Mouse (Mus musculus) kidney, postnatal 0 days (tissue): ENCODE measurements at regions not wholly inside any gene's neighbourhood (a gene's known extent, or its start where the extent isn't known, plus 50 kb on each side); places are given as distances from the start of the nearest gene placed in this dataset.

Experiments
- ATAC-seq: fragments of 200-750 bp; cut with Nextera tagmentation; replicated peaks from 2 replicates; pipeline ENCODE4 v1.8.0; 2017; ENCODE audit warnings: low read depth, moderate number of reproducible peaks, moderate TSS enrichment, moderate library complexity; ENCODE audit not compliant: low FRiP score
- DNase-seq: peaks from one replicate; pipeline ENCODE4 v3.0.0-alpha.2; 2016; ENCODE audit warnings: low spot score
- H3K27ac ChIP-seq: fragments of 300-500 bp; sonication (generic); 2 replicates; pipeline ENCODE4 v1.5.1; 2014; ENCODE audit warnings: mild to moderate bottlenecking
- H3K27me3 ChIP-seq: fragments of 300-500 bp; sonication (generic); 2 replicates; pipeline ENCODE4 v1.6.1; 2014; ENCODE audit warnings: low read length, mixed read lengths; ENCODE audit not compliant: insufficient read depth
- H3K36me3 ChIP-seq: fragments of 300-500 bp; sonication (generic); 2 replicates; pipeline ENCODE4 v1.6.1; 2014; ENCODE audit warnings: low read length, mixed read lengths; ENCODE audit not compliant: insufficient read depth
- H3K4me1 ChIP-seq: fragments of 300-500 bp; sonication (generic); replicated peaks from 2 replicates; pipeline ENCODE4 v1.6.1; 2014; ENCODE audit warnings: antibody characterized with exemption, low read length, mixed read lengths; ENCODE audit not compliant: insufficient read depth
- H3K4me2 ChIP-seq: fragments of 300-500 bp; sonication (generic); 2 replicates; pipeline ENCODE4 v1.6.1; 2014; ENCODE audit warnings: mild to moderate bottlenecking, low read length, moderate library complexity, mixed read lengths
- H3K4me3 ChIP-seq: fragments of 300-500 bp; sonication (generic); replicated peaks from 2 replicates; pipeline ENCODE4 v1.5.1; 2014; ENCODE audit warnings: low read depth, low read length
- H3K9ac ChIP-seq: fragments of 300-500 bp; sonication (generic); 2 replicates; pipeline ENCODE4 v1.6.1; 2014; ENCODE audit warnings: low read depth, low read length
- H3K9me3 ChIP-seq: fragments of 300-500 bp; sonication (generic); replicated peaks from 2 replicates; pipeline ENCODE4 v1.6.1; 2016; ENCODE audit warnings: low read length, inconsistent platforms, mixed read lengths
- CTCF ChIP-seq: IDR thresholded peaks from 2 replicates; pipeline ENCODE4 v1.5.1; 2016; ENCODE audit warnings: antibody characterized with exemption, low read depth, mild to moderate bottlenecking, moderate library complexity
- WGBS: fragments of 180-500 bp; shearing (Covaris S2); extraction: QIAGEN DNeasy Blood & Tissue Kit; methylation state at CpG from one replicate; pipeline ENCODE4 v1.1.7; 2014; 5-methylcytosine and 5-hydroxymethylcytosine counted together

- H3K27ac ChIP-seq: no peak overlapping the region
- H3K27me3 ChIP-seq: no peaks in the 10 kb centered on the region
- no peak overlapping the region for H3K4me2 ChIP-seq
- H3K36me3 ChIP-seq: no peaks in the 10 kb centered on the region
- no peak for TF ChIP-seq CTCF
- H3K4me1 ChIP-seq: no peaks in the 10 kb centered on the region
- ATAC-seq (no peak), DNase-seq (no peak)
- H3K4me3 ChIP-seq: no peak overlapping the region
- 61% methylated on average over 3 of the region's 3 CpGs for WGBS
- H3K9ac ChIP-seq: no peak overlapping the region
- no peaks in the 10 kb centered on the region for H3K9me3 ChIP-seq
These were observed 226.3 kb downstream of the Rergl start for GRCm38 (mm10) chr6:139275512-139275911.

GRCm38 (mm10) chr6:139253704-139254103 lies 248.1 kb downstream of the Rergl start:
- no peak overlapping the region for H3K9ac ChIP-seq
- DNase-seq (no peak), ATAC-seq (no peak)
- no peaks in the 10 kb centered on the region for H3K36me3 ChIP-seq
- H3K27ac ChIP-seq: no peak overlapping the region
- WGBS: 90% methylated on average over 4 of the region's 4 CpGs
- no peak overlapping the region for H3K4me2 ChIP-seq
- no peaks in the 10 kb centered on the region for H3K27me3 ChIP-seq
- H3K9me3 ChIP-seq: no peaks in the 10 kb centered on the region
- H3K4me3 ChIP-seq: no peak overlapping the region
- no peak for TF ChIP-seq CTCF
- H3K4me1 ChIP-seq: no peaks in the 10 kb centered on the region

GRCm38 (mm10) chr6:139248920-139249547 lies 252.7 kb downstream of the Rergl start:
- ATAC-seq: 0 out of 2 replicates have a peak, but pooled peaks have one; percentile 57
- Histone ChIP-seq H3K4me1 (no peaks in the 10 kb centered on the region), H3K27me3 (no peaks in the 10 kb centered on the region), H3K27ac (no peak overlapping the region), H3K36me3 (no peaks in the 10 kb centered on the region), H3K4me2 (no peak overlapping the region), H3K4me3 (no peak overlapping the region), H3K9me3 (no peaks in the 10 kb centered on the region), H3K9ac (no peak overlapping the region)
- WGBS: 33% methylated on average over 11 of the region's 11 CpGs
- peak; percentile 89 for TF ChIP-seq CTCF
- DNase-seq: peak; percentile 90

- Histone ChIP-seq H3K36me3 (no peaks in the 10 kb centered on the region), H3K9ac (no peak overlapping the region), H3K4me2 (no peak overlapping the region), H3K4me1 (no peaks in the 10 kb centered on the region), H3K9me3 (no peaks in the 10 kb centered on the region), H3K27me3 (no peaks in the 10 kb centered on the region), H3K27ac (no peak overlapping the region), H3K4me3 (no peak overlapping the region)
- no peak for TF ChIP-seq CTCF
- WGBS: 91% methylated on average over 1 of the region's 1 CpGs
- DNase-seq (no peak), ATAC-seq (no peak)
These were observed 275.6 kb downstream of the Rergl start for GRCm38 (mm10) chr6:139226127-139226526.

- Histone ChIP-seq H3K4me2 (no peak overlapping the region), H3K27ac (no peak overlapping the region), H3K36me3 (no peaks in the 10 kb centered on the region), H3K9ac (no peak overlapping the region), H3K4me3 (no peak overlapping the region), H3K4me1 (no peaks in the 10 kb centered on the region), H3K9me3 (no peaks in the 10 kb centered on the region), H3K27me3 (no peaks in the 10 kb centered on the region)
- WGBS: 58% methylated on average over 3 of the region's 3 CpGs
- ATAC-seq (no peak), DNase-seq (no peak)
- TF ChIP-seq CTCF: no peak
These were observed 287.3 kb downstream of the Rergl start for GRCm38 (mm10) chr6:139214488-139214887.

- Histone ChIP-seq H3K4me3 (no peak overlapping the region), H3K4me2 (no peak overlapping the region), H3K27ac (no peak overlapping the region), H3K9me3 (no peaks in the 10 kb centered on the region), H3K27me3 (no peaks in the 10 kb centered on the region), H3K36me3 (no peaks in the 10 kb centered on the region), H3K4me1 (no peaks in the 10 kb centered on the region), H3K9ac (no peak overlapping the region)
- WGBS: 64% methylated on average over 2 of the region's 2 CpGs
- ATAC-seq (no peak), DNase-seq (no peak)
- no peak for TF ChIP-seq CTCF
These were observed 291.5 kb downstream of the Rergl start for GRCm38 (mm10) chr6:139210256-139210655.

- Histone ChIP-seq H3K9me3 (no peaks in the 10 kb centered on the region), H3K4me2 (no peak overlapping the region), H3K36me3 (no peaks in the 10 kb centered on the region), H3K9ac (no peak overlapping the region), H3K27ac (no peak overlapping the region), H3K4me1 (no peaks in the 10 kb centered on the region), H3K4me3 (no peak overlapping the region), H3K27me3 (no peaks in the 10 kb centered on the region)
- no peak for TF ChIP-seq CTCF
- DNase-seq: no peak
- 85% methylated on average over 4 of the region's 4 CpGs for WGBS
- ATAC-seq: no peak
These were observed 303.2 kb downstream of the Rergl start for GRCm38 (mm10) chr6:139198601-139199000.
